Mouse (Mus musculus) G1E (cell line): ENCODE results near the gene Sept4. TPM values are rescaled to one million over a fixed set of nuclear protein-coding genes. Genes with fewer than 3 reads are reported as not detected.

Experiments
- ATAC-seq: 2 replicates; pipeline ENCODE4 v1.8.0; 2016; ENCODE audit warnings: mild to moderate bottlenecking; ENCODE audit not compliant: insufficient number of reproducible peaks, poor library complexity, low FRiP score, severe bottlenecking; ENCODE audit errors: extremely low read depth
- DNase-seq: peaks from one replicate; pipeline ENCODE4 v3.0.0; 2012; ENCODE audit warnings: low spot score
- H3K27me3 ChIP-seq: 2 replicates; pipeline ENCODE4 v1.6.1; 2012; ENCODE audit warnings: mild to moderate bottlenecking, low read length, inconsistent platforms; ENCODE audit not compliant: insufficient read depth
- H3K36me3 ChIP-seq: replicated peaks from 2 replicates; pipeline ENCODE3; 2012; ENCODE audit warnings: mild to moderate bottlenecking, inconsistent platforms
- H3K4me1 ChIP-seq: 2 replicates; pipeline ENCODE4 v1.6.1; 2012; ENCODE audit warnings: low read depth, low read length, inconsistent platforms, mixed read lengths; ENCODE audit not compliant: insufficient read depth
- H3K4me3 ChIP-seq: 2 replicates; pipeline ENCODE4 v1.5.1; 2012; ENCODE audit warnings: low read depth, mild to moderate bottlenecking, inconsistent platforms, low read length, moderate library complexity, mixed read lengths
- H3K9me3 ChIP-seq: replicated peaks from 2 replicates; pipeline ENCODE4 v1.6.1; 2012; ENCODE audit warnings: inconsistent platforms
- CTCF ChIP-seq: IDR thresholded peaks from 2 replicates; pipeline ENCODE4 v1.5.1; 2012; ENCODE audit warnings: low read depth, low read length, inconsistent platforms, mixed read lengths
- GATA1 ChIP-seq: IDR thresholded peaks from 2 replicates; pipeline ENCODE4 v1.6.1; 2012; ENCODE audit warnings: borderline replicate concordance, low read length, inconsistent platforms, mixed read lengths
- GATA2 ChIP-seq: IDR thresholded peaks from 2 replicates; pipeline ENCODE4 v1.6.1; 2012; ENCODE audit warnings: low read depth, low read length, inconsistent platforms, borderline replicate concordance
- POLR2AphosphoS5 ChIP-seq: IDR thresholded peaks from 2 replicates; pipeline ENCODE4 v1.6.1; 2012; ENCODE audit warnings: low read depth, low read length, inconsistent platforms; ENCODE audit not compliant: insufficient replicate concordance
- TAL1 ChIP-seq: conservative IDR thresholded peaks from 2 replicates; pipeline ENCODE4 v1.6.1; 2012; ENCODE audit warnings: low read depth, low read length, inconsistent platforms, mixed read lengths
- polyA plus RNA-seq: library from polyadenylated mRNA; stranded (reverse); fragments of >175 nt; gene quantifications from 2 replicates; pipeline ENCODE4 v1.2.3, GENCODE M21; 2012
- total RNA-seq, 2 experiments: library from RNA; stranded (forward) in 1 of 2; stranded (reverse) in 1 of 2; fragments of 200-1000 nt in 1 of 2; fragments of >200 nt in 1 of 2; fragmentation: Nextera tagmentation in 1 of 2; gene quantifications; 2 replicates each; pipeline ENCODE4 v1.2.3; 2014 to 2017

Gene Sept4
- total and polyA plus RNA-seq, 3 experiments: 0.91 to 2.6 TPM; not detected in 1

GRCm38 (mm10) chr11:87561208-87561607 is 7.5 kb upstream of the Sept4 start:
- Histone ChIP-seq H3K9me3 (no peaks in the 10 kb centered on the region), H3K4me1 (no peaks in the 10 kb centered on the region), H3K36me3 (no peaks in the 10 kb centered on the region), H3K4me3 (no peak overlapping the region), H3K27me3 (peaks cover 20% of the 10 kb centered on the region)
- ATAC-seq (no peak), DNase-seq (no peak)
- TF ChIP-seq CTCF: no peak
- no peak for TF ChIP-seq TAL1
- TF ChIP-seq GATA2: no peak
- TF ChIP-seq GATA1: no peak

GRCm38 (mm10) chr11:87566501-87566900 is 2.2 kb upstream of the Sept4 start, which contains the start of gene Gm11492:
Gm11492 (plus strand) TSS chr11:87566653.
- Histone ChIP-seq H3K36me3 (no peaks in the 10 kb centered on the region), H3K4me3 (no peak within 1 kb of the TSS), H3K4me1 (no peaks in the 10 kb centered on the region), H3K27me3 (peaks cover 26% of the 10 kb centered on the region), H3K9me3 (no peaks in the 10 kb centered on the region)
- DNase-seq (no peak), ATAC-seq (no peak)
- TF ChIP-seq POLR2AphosphoS5: no peak
- TF ChIP-seq GATA2: no peak
- no peak for TF ChIP-seq CTCF
- TF ChIP-seq TAL1: no peak
- no peak for TF ChIP-seq GATA1

- ATAC-seq: no peak
- Histone ChIP-seq H3K27me3 (peaks cover 62% of the 10 kb centered on the region), H3K4me1 (no peaks in the 10 kb centered on the region; the same call in 1 of the 2 replicates), H3K36me3 (no peaks in the 10 kb centered on the region), H3K4me3 (no peak overlapping the region), H3K9me3 (no peaks in the 10 kb centered on the region)
- DNase-seq: no peak
- no peak for TF ChIP-seq POLR2AphosphoS5
- no peak for TF ChIP-seq GATA2
- no peak for TF ChIP-seq GATA1
- TF ChIP-seq TAL1: no peak
- no peak for TF ChIP-seq CTCF
Measured at GRCm38 (mm10) chr11:87570743-87571142, 2.0 kb downstream of the Sept4 start.

- no peaks in the 10 kb centered on the region for H3K36me3 ChIP-seq
- peaks cover 67% of the 10 kb centered on the region for H3K27me3 ChIP-seq
- no peaks in the 10 kb centered on the region for H3K9me3 ChIP-seq
- no peaks in the 10 kb centered on the region; the same call in 1 of the 2 replicates for H3K4me1 ChIP-seq
- DNase-seq (no peak), ATAC-seq (no peak)
- TF ChIP-seq TAL1: no peak
- TF ChIP-seq CTCF: no peak
- TF ChIP-seq GATA2: no peak
- no peak for TF ChIP-seq POLR2AphosphoS5
- TF ChIP-seq GATA1: no peak
- H3K4me3 ChIP-seq: no peak overlapping the region
Measured at GRCm38 (mm10) chr11:87571361-87571950, 2.8 kb downstream of the Sept4 start.

DNA sequence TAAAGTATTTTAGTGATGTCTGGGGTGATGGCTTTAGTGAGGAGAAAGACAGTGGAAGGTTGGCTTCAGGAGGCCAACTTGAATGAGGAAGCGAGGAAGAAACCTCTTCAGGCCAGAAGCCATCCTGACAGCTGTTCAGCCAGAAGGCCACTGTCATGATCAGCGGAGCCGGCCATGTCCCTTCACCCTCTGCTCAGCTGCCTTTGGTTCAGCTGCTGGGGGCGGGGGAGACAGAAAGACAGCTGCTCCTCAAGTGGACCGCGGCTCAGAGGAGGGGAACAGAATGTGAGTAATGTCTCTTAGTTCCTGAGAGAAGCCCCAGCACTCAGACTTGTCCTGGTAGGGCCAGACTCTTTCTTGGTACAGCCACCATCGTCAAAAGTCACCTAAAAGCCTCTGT is 5.0 kb downstream of the Sept4 start:
- Histone ChIP-seq H3K4me3 (no peak overlapping the region), H3K4me1 (peaks cover 18% of the 10 kb centered on the region), H3K27me3 (peaks cover 63% of the 10 kb centered on the region), H3K36me3 (no peaks in the 10 kb centered on the region), H3K9me3 (no peaks in the 10 kb centered on the region)
- ATAC-seq (no peak), DNase-seq (no peak)
- TF ChIP-seq GATA2: no peak
- no peak for TF ChIP-seq GATA1
- TF ChIP-seq POLR2AphosphoS5: no peak
- TF ChIP-seq CTCF: no peak

DNA sequence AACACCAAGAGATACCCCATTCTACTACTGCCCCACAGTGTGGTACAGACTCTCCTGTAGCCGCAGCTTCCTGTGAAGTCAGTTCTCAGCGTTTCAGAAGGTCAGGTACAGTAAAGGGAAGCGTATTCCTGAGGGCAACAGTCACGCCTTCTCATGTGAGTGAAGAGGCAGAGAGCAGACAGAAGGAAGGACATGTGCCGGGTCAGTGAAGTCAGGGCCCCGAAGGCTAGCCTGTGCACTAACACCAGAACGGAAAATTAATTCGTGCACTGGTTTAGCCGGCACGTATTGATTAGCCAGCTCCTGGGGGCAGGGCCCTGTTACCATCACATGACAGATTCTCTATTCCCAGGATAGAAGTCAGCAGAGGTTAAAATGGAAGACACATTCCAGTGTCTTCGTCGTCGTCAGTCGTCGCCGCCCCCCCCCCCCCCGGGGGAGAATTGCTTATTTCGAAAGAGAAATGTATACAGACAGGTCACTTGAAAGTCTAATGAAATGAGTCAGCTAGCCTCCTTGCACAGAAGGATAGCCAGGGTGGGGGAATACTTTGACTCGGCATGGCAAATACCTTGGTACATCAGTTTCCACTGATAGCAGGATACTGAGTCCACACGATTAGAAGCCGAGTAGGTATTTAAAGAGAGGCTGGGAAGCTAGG is 5.9 kb downstream of the Sept4 start:
- DNase-seq (no peak), ATAC-seq (no peak)
- Histone ChIP-seq H3K36me3 (no peaks in the 10 kb centered on the region), H3K4me3 (no peak overlapping the region), H3K27me3 (peaks cover 57% of the 10 kb centered on the region), H3K4me1 (peaks cover 27% of the 10 kb centered on the region), H3K9me3 (no peaks in the 10 kb centered on the region)
- no peak for TF ChIP-seq GATA2
- TF ChIP-seq CTCF: no peak
- TF ChIP-seq POLR2AphosphoS5: no peak
- no peak for TF ChIP-seq TAL1
- no peak for TF ChIP-seq GATA1
